Mouse (Mus musculus) CH12.LX (cell line): ENCODE measurements at regions not wholly inside any gene's neighbourhood (a gene's known extent, or its start where the extent isn't known, plus 50 kb on each side); places are given as distances from the start of the nearest gene placed in this dataset.

Experiments
- BHLHE40 ChIP-seq: IDR thresholded peaks from 2 replicates; pipeline ENCODE4 v1.6.1; 2011; ENCODE audit warnings: mild to moderate bottlenecking, low read depth, low read length, improper control_type of control experiment
- CHD2 ChIP-seq: IDR thresholded peaks from 2 replicates; pipeline ENCODE4 v1.6.1; 2011; ENCODE audit warnings: low read length, improper control_type of control experiment
- CTCF ChIP-seq, 2 experiments: IDR thresholded peaks in 1 of 2; conservative IDR thresholded peaks in 1 of 2; 2 replicates each; pipeline ENCODE4 v1.5.1; 2011 to 2012; ENCODE audit warnings: low read depth in 2 of 2, low read length in 2 of 2, improper control_type of control experiment in 1 of 2, inconsistent platforms in 1 of 2, mild to moderate bottlenecking in 1 of 2, moderate library complexity in 1 of 2
- EP300 ChIP-seq: IDR thresholded peaks from 2 replicates; pipeline ENCODE4 v1.6.1; 2011; ENCODE audit warnings: low read length, improper control_type of control experiment
- ETS1 ChIP-seq: conservative IDR thresholded peaks from 2 replicates; pipeline ENCODE4 v1.6.1; 2012; ENCODE audit warnings: low read depth, mild to moderate bottlenecking, inconsistent platforms, low read length, improper control_type of control experiment, moderate library complexity
- GABPA ChIP-seq: IDR thresholded peaks from 2 replicates; pipeline ENCODE4 v1.6.1; 2012; ENCODE audit warnings: low read depth, low read length, improper control_type of control experiment, inconsistent platforms; ENCODE audit not compliant: insufficient replicate concordance
- MXI1 ChIP-seq: IDR thresholded peaks from 2 replicates; pipeline ENCODE4 v1.6.1; 2011; ENCODE audit warnings: mild to moderate bottlenecking, low read depth, low read length, improper control_type of control experiment
- MYC ChIP-seq: IDR thresholded peaks from 2 replicates; pipeline ENCODE4 v1.6.1; 2011; ENCODE audit warnings: low read depth, mild to moderate bottlenecking, improper control_type of control experiment, low read length
- POLR2A ChIP-seq: IDR thresholded peaks from 2 replicates; pipeline ENCODE4 v1.6.1; 2011; ENCODE audit warnings: low read depth, mild to moderate bottlenecking, improper control_type of control experiment, low read length
- RCOR1 ChIP-seq: conservative IDR thresholded peaks from 2 replicates; pipeline ENCODE4 v1.6.1; 2012; ENCODE audit warnings: low read depth, mild to moderate bottlenecking, inconsistent platforms, low read length, improper control_type of control experiment

DNA sequence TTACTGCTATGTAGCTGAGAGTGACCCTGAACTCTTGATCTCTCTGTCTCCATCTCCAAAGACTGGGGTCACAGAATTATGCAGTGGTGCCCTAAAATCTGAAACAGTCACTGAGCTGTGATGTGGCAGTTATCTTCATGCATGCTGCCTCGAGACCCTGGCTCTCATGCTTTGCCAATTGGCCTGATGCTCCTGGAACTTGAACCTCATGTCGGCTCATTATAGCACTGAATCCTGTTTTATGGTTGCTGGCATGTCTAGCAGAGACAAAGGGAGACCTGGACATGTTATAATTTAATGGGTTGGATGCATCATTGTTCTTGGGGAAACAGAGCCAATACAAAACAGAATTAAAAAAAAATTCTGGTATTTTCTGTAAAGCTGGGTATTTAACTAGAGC lies 71.0 kb upstream of the Pfn2 start:
- no peak for TF ChIP-seq POLR2A
- TF ChIP-seq GABPA, result no peak
- TF ChIP-seq RCOR1, result no peak
- TF ChIP-seq BHLHE40, result no peak
- no peak for TF ChIP-seq CTCF (conservative IDR thresholded peaks at IDR 0.05 in 1 of 2, IDR thresholded peaks at IDR 0.05 in 1 of 2; ENCODE audit: low read depth in 2 of 2, low read length in 2 of 2)
- TF ChIP-seq CHD2, result no peak
- no peak for TF ChIP-seq MXI1
- no peak for TF ChIP-seq EP300
- no peak for TF ChIP-seq ETS1
- no peak for TF ChIP-seq MYC
